Mouse (Mus musculus) ZHBTc4 (cell line): ENCODE measurements around the gene Kctd8.

Experiments used
- DNase-seq: peaks from one replicate; pipeline ENCODE4 v3.0.0-alpha.2; 2011; ENCODE audit warnings: low read depth, low spot score

The Kctd8 gene

GRCm38 (mm10) chr5:69159897-69160509, 181.5 kb downstream of the Kctd8 start:
- DNase-seq, result no peak

DNA sequence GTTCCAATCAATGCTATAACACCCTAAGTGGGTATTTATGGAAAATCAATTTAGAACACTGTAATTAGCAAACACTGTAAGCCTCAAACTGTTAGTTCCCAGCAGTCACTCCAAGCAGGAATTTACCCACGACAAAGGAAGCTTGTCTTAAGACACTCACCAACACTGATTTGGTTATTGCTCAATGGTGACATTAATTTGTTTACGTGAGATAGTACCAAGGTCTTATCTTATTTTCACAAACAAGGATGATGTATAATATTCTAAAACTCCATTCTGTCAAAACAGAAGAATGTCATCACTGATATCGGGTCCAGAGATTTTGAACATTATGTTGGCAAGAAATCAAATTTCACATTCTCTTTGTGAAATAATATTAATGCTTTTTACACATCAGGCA, 185.0 kb downstream of the Kctd8 start:
- DNase-seq, result no peak

- no peak for DNase-seq
These were observed 195.7 kb downstream of the Kctd8 start for GRCm38 (mm10) chr5:69145827-69146226.

DNA sequence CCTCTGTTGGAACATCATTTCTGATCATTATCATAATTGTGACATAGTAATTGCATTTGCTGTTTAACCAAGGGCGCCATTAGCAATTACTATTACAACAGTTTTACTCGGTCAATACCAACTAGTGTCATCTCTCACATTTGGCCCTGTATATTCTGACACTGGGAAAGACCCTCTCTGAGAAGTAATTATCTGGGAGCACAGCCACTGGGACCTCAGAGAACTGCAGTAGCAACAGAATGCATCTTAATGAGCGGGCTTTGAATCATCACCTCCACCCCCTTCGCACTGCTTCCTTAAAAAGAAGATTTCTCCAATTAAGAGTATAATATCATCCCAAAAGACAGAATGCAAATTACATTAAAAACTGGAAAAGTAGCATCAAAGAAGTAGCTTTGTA, 200.4 kb downstream of the Kctd8 start:
- no peak for DNase-seq

DNA sequence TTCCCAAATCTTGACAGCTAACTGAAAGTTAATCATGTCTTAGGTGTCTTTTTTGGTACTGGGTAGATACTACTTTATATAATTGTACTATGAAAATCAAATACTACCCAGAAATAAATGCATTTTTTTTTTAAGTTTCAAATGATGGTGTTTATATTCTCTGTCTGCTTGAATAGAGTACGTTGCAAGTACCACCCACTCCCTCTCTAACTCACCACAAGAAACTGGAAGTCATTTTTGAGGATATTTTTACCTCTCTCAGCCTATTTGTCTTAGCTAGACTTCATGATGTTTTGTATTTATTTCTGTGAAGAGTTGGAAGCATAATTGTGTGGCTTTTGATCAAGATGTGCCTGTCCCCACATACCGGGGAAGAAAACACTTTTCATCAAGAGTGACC, 232.8 kb downstream of the Kctd8 start:
- no peak for DNase-seq

DNA sequence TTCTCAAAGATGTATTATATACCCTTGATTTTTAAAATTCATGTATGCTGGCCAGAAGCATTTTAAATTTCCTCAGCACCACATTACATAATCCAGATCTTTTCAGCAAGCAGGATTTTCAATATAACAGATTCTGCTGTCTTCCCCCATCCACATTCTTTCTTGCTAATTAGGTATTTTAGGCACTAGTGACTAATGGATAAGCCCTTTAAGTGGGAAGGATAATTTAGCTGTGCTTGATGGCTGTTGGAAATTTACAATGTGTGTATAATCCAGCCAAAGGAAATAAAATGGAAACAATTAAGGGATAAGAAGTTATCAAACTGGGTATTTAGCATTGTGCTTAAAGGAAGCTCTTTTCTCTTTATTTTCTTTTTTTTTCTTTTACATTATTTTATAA, 252.6 kb downstream of the Kctd8 start:
- no peak for DNase-seq
